Mouse (Mus musculus) embryonic facial prominence, embryonic 10.5 days (tissue): ENCODE measurements around the gene Ffar2. TPM values are rescaled to one million over a fixed set of nuclear protein-coding genes. Genes with fewer than 3 reads are reported as not detected.
"Not testable (repeated sequence)": the region's sequence is repeated elsewhere in the genome, so short reads cannot be mapped to it uniquely, and the experiment has no call there.

ENCODE experiments used
- DNase-seq: peaks from one replicate; pipeline ENCODE4 v3.0.0-alpha.2; 2017; ENCODE audit warnings: low spot score
- H3K27ac ChIP-seq: fragments of 300-500 bp; sonication (generic); replicated peaks from 2 replicates; pipeline ENCODE4 v1.5.1; 2016; ENCODE audit warnings: mild to moderate bottlenecking
- H3K27me3 ChIP-seq: fragments of 300-500 bp; sonication (generic); replicated peaks from 2 replicates; pipeline ENCODE4 v1.6.1; 2016; ENCODE audit warnings: low read depth, mild to moderate bottlenecking; ENCODE audit not compliant: poor library complexity, severe bottlenecking
- H3K36me3 ChIP-seq: fragments of 300-500 bp; sonication (generic); replicated peaks from 2 replicates; pipeline ENCODE4 v1.6.1; 2016; ENCODE audit warnings: mild to moderate bottlenecking, moderate library complexity
- H3K4me1 ChIP-seq: fragments of 300-500 bp; sonication (generic); 2 replicates; pipeline ENCODE4 v1.6.1; 2016
- H3K4me3 ChIP-seq: fragments of 300-500 bp; sonication (generic); 2 replicates; pipeline ENCODE4 v1.5.1; 2016; ENCODE audit warnings: mild to moderate bottlenecking, moderate library complexity
- H3K9me3 ChIP-seq: fragments of 300-500 bp; sonication (generic); 2 replicates; pipeline ENCODE4 v1.6.1; 2016; ENCODE audit warnings: mild to moderate bottlenecking
- WGBS: fragments of 180-500 bp; shearing (Covaris S2); methylation state at CpG from one replicate; pipeline ENCODE4 v1.1.7; 2016; 5-methylcytosine and 5-hydroxymethylcytosine counted together
- polyA plus RNA-seq: library from polyadenylated mRNA; unstranded; fragments of >200 nt; fragmentation: Nextera tagmentation; extraction: Ambion mirVana; gene quantifications from 2 replicates; pipeline ENCODE4 v1.2.1, GENCODE M21; 2016

Ffar2 gene
- polyA plus RNA-seq, 1 experiment from 2014 or later: not detected

DNA sequence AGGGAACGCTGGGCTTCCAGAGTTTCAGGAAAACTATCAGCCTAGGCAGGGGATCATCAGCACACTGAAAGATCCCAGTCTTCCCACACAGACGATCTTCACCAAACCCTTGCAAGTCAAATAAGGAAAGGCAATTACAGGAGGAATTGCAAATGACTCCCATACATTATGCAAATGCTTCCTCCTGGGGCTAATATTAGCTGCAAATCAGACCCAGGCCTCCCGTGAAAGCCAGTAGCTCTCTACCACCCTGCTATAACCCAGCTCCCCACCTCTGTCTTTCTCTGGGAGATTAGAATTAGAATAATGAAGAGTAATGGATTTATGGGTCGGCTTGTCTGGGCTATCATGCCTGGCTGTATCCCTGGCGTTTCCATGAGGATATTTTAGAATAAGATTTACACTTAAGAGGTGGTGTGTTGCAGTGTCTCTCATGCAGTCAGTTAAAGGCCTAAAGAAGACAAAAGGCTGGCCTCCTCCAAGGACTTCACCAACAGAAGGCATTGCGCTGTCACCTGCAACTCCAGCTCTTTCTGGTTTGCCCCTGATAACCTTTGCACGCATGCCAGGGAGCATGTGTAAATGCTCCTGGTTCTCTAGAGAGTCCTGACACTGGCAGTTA lies 21.2 kb upstream of the Ffar2 start:
- H3K9me3 ChIP-seq: no peaks in the 10 kb centered on the region
- H3K27ac ChIP-seq: no peak overlapping the region
- peaks cover 17% of the 10 kb centered on the region for H3K4me1 ChIP-seq
- 45% methylated on average over 7 of the region's 7 CpGs for WGBS
- H3K27me3 ChIP-seq: no peaks in the 10 kb centered on the region
- DNase-seq: no peak
- H3K36me3 ChIP-seq: no peaks in the 10 kb centered on the region
- no peak overlapping the region for H3K4me3 ChIP-seq

DNA sequence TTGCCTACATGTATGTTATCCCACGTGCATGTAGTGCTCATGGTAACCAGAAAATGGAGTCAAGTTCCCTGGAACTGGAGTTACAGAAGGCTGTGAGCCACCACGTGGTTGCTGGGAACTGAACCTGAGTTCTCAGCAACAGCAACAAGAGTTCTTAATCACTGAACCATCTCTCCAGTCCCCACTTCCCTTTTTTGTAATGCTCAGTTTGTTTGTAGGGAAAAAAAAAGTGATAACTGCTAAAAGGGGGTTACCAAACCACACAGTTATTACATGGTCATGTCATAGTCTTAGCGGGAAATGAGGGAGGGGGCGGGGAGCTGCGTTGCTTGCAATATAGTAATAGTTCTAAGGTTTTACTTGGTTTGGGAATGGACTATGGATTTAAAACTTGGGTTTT lies 18.5 kb upstream of the Ffar2 start:
- Histone ChIP-seq H3K4me1 (peaks cover 17% of the 10 kb centered on the region), H3K27me3 (no peaks in the 10 kb centered on the region), H3K27ac (no peak overlapping the region), H3K36me3 (no peaks in the 10 kb centered on the region), H3K9me3 (no peaks in the 10 kb centered on the region), H3K4me3 (no peak overlapping the region)
- 86% methylated on average over 5 of the region's 5 CpGs for WGBS
- no peak for DNase-seq

GRCm38 (mm10) chr7:30841379-30841778 lies 17.8 kb upstream of the Ffar2 start:
- Histone ChIP-seq H3K36me3 (no peaks in the 10 kb centered on the region), H3K9me3 (no peaks in the 10 kb centered on the region), H3K4me1 (peaks cover 15% of the 10 kb centered on the region), H3K27me3 (no peaks in the 10 kb centered on the region), H3K4me3 (no peak overlapping the region), H3K27ac (no peak overlapping the region)
- DNase-seq: no peak
- WGBS: 82% methylated on average over 4 of the region's 4 CpGs

DNA sequence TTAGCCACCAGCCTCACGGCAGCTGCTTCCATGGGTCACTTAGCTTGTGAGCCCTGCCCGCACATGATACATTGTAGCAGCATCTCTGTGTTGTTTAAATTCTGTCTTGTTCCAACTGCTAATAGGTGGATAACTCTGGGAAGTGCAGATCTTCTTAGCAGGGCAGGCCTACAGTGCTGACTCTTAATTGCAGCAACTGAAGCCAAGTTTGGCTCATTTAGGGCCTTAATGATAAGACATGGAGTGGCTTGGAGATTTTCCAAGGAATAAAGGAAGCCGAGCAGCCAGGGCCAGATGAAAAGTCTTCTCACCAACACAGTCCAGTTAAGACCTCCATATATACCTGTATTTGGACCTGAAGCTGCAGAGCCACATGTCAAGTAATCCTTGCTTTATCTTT lies 16.7 kb upstream of the Ffar2 start:
- H3K27ac ChIP-seq: no peak overlapping the region
- H3K27me3 ChIP-seq: no peaks in the 10 kb centered on the region
- no peak overlapping the region for H3K4me3 ChIP-seq
- no peaks in the 10 kb centered on the region for H3K9me3 ChIP-seq
- no peaks in the 10 kb centered on the region for H3K36me3 ChIP-seq
- H3K4me1 ChIP-seq: peaks cover 15% of the 10 kb centered on the region
- 89% methylated on average over 3 of the region's 3 CpGs for WGBS
- DNase-seq: no peak

GRCm38 (mm10) chr7:30837277-30837676 lies 13.7 kb upstream of the Ffar2 start:
- Histone ChIP-seq H3K4me3 (no peak overlapping the region), H3K36me3 (no peaks in the 10 kb centered on the region), H3K4me1 (no peaks in the 10 kb centered on the region), H3K9me3 (no peaks in the 10 kb centered on the region), H3K27ac (no peak overlapping the region), H3K27me3 (no peaks in the 10 kb centered on the region)
- no peak for DNase-seq

GRCm38 (mm10) chr7:30832684-30833083 lies 9.1 kb upstream of the Ffar2 start:
- not testable (repeated sequence) for DNase-seq, H3K9me3 ChIP-seq
- 37% methylated on average over 11 of the region's 11 CpGs for WGBS

GRCm38 (mm10) chr7:30832261-30832660 lies 8.7 kb upstream of the Ffar2 start:
- H3K27me3 ChIP-seq: no peaks in the 10 kb centered on the region
- no peak overlapping the region for H3K4me3 ChIP-seq
- H3K27ac ChIP-seq: no peak overlapping the region
- 65% methylated on average over 17 of the region's 17 CpGs for WGBS
- H3K36me3 ChIP-seq: no peaks in the 10 kb centered on the region
- no peaks in the 10 kb centered on the region for H3K4me1 ChIP-seq
- DNase-seq: no peak
- H3K9me3 ChIP-seq: no peaks in the 10 kb centered on the region

More at GRCm38 (mm10) chr7:30832684-30833083, 9.1 kb upstream of the Ffar2 start:
- H3K27me3 ChIP-seq, H3K27ac ChIP-seq, H3K36me3 ChIP-seq, H3K4me1 ChIP-seq, H3K4me3 ChIP-seq: not testable (repeated sequence)

DNA sequence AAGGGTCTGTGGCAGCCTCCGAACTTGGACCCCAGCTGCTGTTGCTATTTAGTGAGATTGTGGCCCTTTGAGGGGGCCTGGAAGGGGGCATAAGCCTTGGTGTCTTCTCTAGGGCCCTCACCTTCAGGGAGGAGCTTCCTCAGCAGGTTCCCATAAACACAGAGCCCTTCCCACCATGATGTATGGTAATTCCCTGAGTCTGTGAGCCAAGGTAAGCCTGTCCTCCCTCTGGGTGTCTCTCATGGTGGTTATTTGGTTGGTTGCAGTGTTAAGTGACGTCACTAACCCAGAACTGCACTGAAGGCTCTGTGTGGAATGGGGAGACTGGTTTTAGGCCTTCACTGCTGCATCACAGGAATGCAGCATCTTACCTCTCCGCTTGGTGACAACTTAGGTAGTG lies 5.9 kb upstream of the Ffar2 start:
- DNase-seq: no peak
- H3K9me3 ChIP-seq: no peaks in the 10 kb centered on the region
- H3K4me1 ChIP-seq: no peaks in the 10 kb centered on the region
- no peaks in the 10 kb centered on the region for H3K27me3 ChIP-seq
- no peak overlapping the region for H3K27ac ChIP-seq
- 65% methylated on average over 3 of the region's 3 CpGs for WGBS
- H3K4me3 ChIP-seq: no peak overlapping the region
- no peaks in the 10 kb centered on the region for H3K36me3 ChIP-seq

GRCm38 (mm10) chr7:30828871-30829270 lies 5.3 kb upstream of the Ffar2 start:
- H3K9me3 ChIP-seq, H3K4me3 ChIP-seq, H3K4me1 ChIP-seq, H3K27me3 ChIP-seq, H3K27ac ChIP-seq, H3K36me3 ChIP-seq, DNase-seq: not testable (repeated sequence)

GRCm38 (mm10) chr7:30826660-30827059 lies 3.1 kb upstream of the Ffar2 start:
- no peaks in the 10 kb centered on the region for H3K27me3 ChIP-seq
- H3K36me3 ChIP-seq: no peaks in the 10 kb centered on the region
- H3K4me3 ChIP-seq: no peak overlapping the region
- 94% methylated on average over 9 of the region's 10 CpGs for WGBS
- H3K27ac ChIP-seq: no peak overlapping the region
- no peaks in the 10 kb centered on the region for H3K9me3 ChIP-seq
- no peaks in the 10 kb centered on the region for H3K4me1 ChIP-seq
- no peak for DNase-seq

- no peak for DNase-seq
- WGBS: 81% methylated on average over 3 of the region's 3 CpGs
Observed at GRCm38 (mm10) chr7:30824306-30824705, 731 bp upstream of the Ffar2 start.

GRCm38 (mm10) chr7:30821532-30821931 lies 2.0 kb downstream of the Ffar2 start:
- peaks cover 12% of the 10 kb centered on the region; the same call in 1 of the 2 replicates for H3K4me1 ChIP-seq

More at GRCm38 (mm10) chr7:30824306-30824705, 731 bp upstream of the Ffar2 start:
- Histone ChIP-seq H3K27ac (no peak overlapping the region), H3K36me3 (no peaks in the 10 kb centered on the region), H3K27me3 (no peaks in the 10 kb centered on the region), H3K4me3 (no peak overlapping the region), H3K4me1 (peaks cover 12% of the 10 kb centered on the region; the same call in 1 of the 2 replicates), H3K9me3 (no peaks in the 10 kb centered on the region)

GRCm38 (mm10) chr7:30820854-30821445 lies 2.6 kb downstream of the Ffar2 start:
- DNase-seq: no peak
- no peaks in the 10 kb centered on the region for H3K9me3 ChIP-seq
- WGBS: 69% methylated on average over 7 of the region's 7 CpGs
- H3K4me3 ChIP-seq: no peak overlapping the region
- H3K27ac ChIP-seq: no peak overlapping the region
- H3K36me3 ChIP-seq: no peaks in the 10 kb centered on the region
- H3K4me1 ChIP-seq: peaks cover 12% of the 10 kb centered on the region; the same call in 1 of the 2 replicates
- no peaks in the 10 kb centered on the region for H3K27me3 ChIP-seq

More at GRCm38 (mm10) chr7:30821532-30821931, 2.0 kb downstream of the Ffar2 start:
- no peaks in the 10 kb centered on the region for H3K27me3 ChIP-seq
- no peak for DNase-seq
- no peak overlapping the region for H3K4me3 ChIP-seq
- no peak overlapping the region for H3K27ac ChIP-seq
- no peaks in the 10 kb centered on the region for H3K9me3 ChIP-seq
- no peaks in the 10 kb centered on the region for H3K36me3 ChIP-seq
- 81% methylated on average over 5 of the region's 5 CpGs for WGBS
